16 mouse cellular contexts compared by ENCODE assay signal in the genomic region with DNA sequence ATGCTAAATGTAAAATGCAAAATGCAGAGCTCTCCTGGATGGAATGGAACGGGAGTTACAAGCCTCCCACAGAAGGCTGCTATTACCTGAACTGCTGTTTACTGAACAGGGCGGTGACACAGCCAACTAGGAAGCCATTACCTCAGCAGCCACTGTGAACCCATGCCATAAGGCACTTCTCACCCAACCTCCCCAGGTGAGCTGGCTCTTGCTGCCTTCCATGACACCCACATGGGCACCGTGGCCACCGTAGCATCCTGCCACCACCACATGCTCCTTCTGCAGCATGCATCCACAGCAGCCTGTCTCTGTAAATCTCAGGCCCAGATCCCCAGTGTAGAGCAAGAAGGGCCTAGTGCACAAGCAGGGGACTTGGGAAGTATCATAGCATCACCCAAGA.
A peak's percentile ranks its signal among the peaks of the same experiment; 100 is the strongest.
DNase-seq lines count a peak whose midpoint lies in the region; ATAC-seq lines count a peak whose summit lies in the region.
"Had no signal": no experiment of that assay in that cellular context is flagged by ENCODE, and none has a peak within 500 bp of the region (broad histone marks: within the 10 kb centered on the region; RNA-seq: fewer than 3 reads in every experiment).

No protein-coding gene starts in this region.

- no peak overlapping the region for H3K4me2 ChIP-seq in hindbrain, embryonic 14.5 days (replicated peaks)
- no peak overlapping the region for H3K4me2 ChIP-seq in hindbrain, embryonic 12.5 days (replicated peaks)
- no peak overlapping the region for H3K4me2 ChIP-seq in midbrain, embryonic 16.5 days (ENCODE audit: low read length)
- H3K4me2 ChIP-seq: heart, embryonic 13.5 days; kidney, embryonic 15.5 days; limb, embryonic 15.5 days; neural tube, embryonic 12.5 days had no signal

- ATAC-seq in hindbrain, embryonic 14.5 days (ENCODE audit: low FRiP score): no peak
- no peak for ATAC-seq in hindbrain, embryonic 12.5 days (ENCODE audit: low FRiP score)
- ATAC-seq in midbrain, embryonic 16.5 days: no peak
- ATAC-seq in megakaryocyte progenitor cell, adult 5-6 weeks (replicated peaks; ENCODE audit: poor library complexity): no peak
- ATAC-seq: forebrain, embryonic 14.5 days; intestine, embryonic 16.5 days had no signal

- no peak overlapping the region for H3K4me3 ChIP-seq in hindbrain, embryonic 14.5 days (replicated peaks; ENCODE audit: low read length)
- H3K4me3 ChIP-seq in hindbrain, embryonic 12.5 days: no peak overlapping the region
- no peak overlapping the region for H3K4me3 ChIP-seq in midbrain, embryonic 16.5 days (ENCODE audit: low read depth, low read length)
- H3K4me3 ChIP-seq: heart, embryonic 13.5 days; kidney, embryonic 15.5 days; limb, embryonic 15.5 days; neural tube, embryonic 12.5 days had no signal

- no peaks in the 10 kb centered on the region for H3K27me3 ChIP-seq in hindbrain, embryonic 14.5 days (ENCODE audit: control insufficient read depth, insufficient read depth, low read length)
- H3K27me3 ChIP-seq in hindbrain, embryonic 12.5 days: no peaks in the 10 kb centered on the region
- no peaks in the 10 kb centered on the region for H3K27me3 ChIP-seq in midbrain, embryonic 16.5 days (ENCODE audit: control insufficient read depth, insufficient read depth, low read depth, low read length)
- H3K27me3 ChIP-seq: neural tube, embryonic 12.5 days had no signal

- DNase-seq in hindbrain, embryonic 14.5 days (ENCODE audit: low spot score): no peak
- DNase-seq in cerebellum, adult 18-20 months: peak; percentile 29 to 34
- peak; percentile 34 for DNase-seq in cerebellum, adult 9-11 months
- DNase-seq in ovary, adult 18-20 months (ENCODE audit: low spot score): no peak
- DNase-seq: adrenal gland, postnatal 14 days; lung, postnatal 14 days; retina, postnatal 1 day had no signal

- H3K27ac ChIP-seq in hindbrain, embryonic 14.5 days: peak overlapping the region; percentile 64
- no peak overlapping the region for H3K27ac ChIP-seq in hindbrain, embryonic 12.5 days
- peak overlapping the region; percentile 59 for H3K27ac ChIP-seq in midbrain, embryonic 16.5 days (ENCODE audit: low read length)
- H3K27ac ChIP-seq: heart, embryonic 13.5 days; kidney, embryonic 15.5 days; limb, embryonic 15.5 days; neural tube, embryonic 12.5 days had no signal

- 0 out of 2 replicates have a peak, but pooled peaks cover 8% of the 10 kb centered on the region for H3K9me3 ChIP-seq in hindbrain, embryonic 14.5 days (ENCODE audit: control insufficient read depth, low read length)
- peaks cover 6% of the 10 kb centered on the region; the same call in 1 of the 2 replicates for H3K9me3 ChIP-seq in hindbrain, embryonic 12.5 days (replicated peaks)
- peaks cover 9% of the 10 kb centered on the region; the same call in 1 of the 2 replicates for H3K9me3 ChIP-seq in midbrain, embryonic 16.5 days (replicated peaks; ENCODE audit: control insufficient read depth, low read length, poor library complexity, severe bottlenecking)

- no peaks in the 10 kb centered on the region for H3K36me3 ChIP-seq in hindbrain, embryonic 14.5 days (replicated peaks; ENCODE audit: control insufficient read depth, insufficient read depth)
- peaks cover 5% of the 10 kb centered on the region; the same call in 1 of the 2 replicates for H3K36me3 ChIP-seq in hindbrain, embryonic 12.5 days
- H3K36me3 ChIP-seq in midbrain, embryonic 16.5 days (ENCODE audit: control insufficient read depth, insufficient read depth, low read length): no peaks in the 10 kb centered on the region
- H3K36me3 ChIP-seq: heart, embryonic 13.5 days; kidney, embryonic 15.5 days; limb, embryonic 15.5 days; neural tube, embryonic 12.5 days had no signal

- 74% methylated on average over 4 of the region's 4 CpGs for WGBS in hindbrain, embryonic 14.5 days
- WGBS in hindbrain, embryonic 12.5 days: 86% methylated on average over 4 of the region's 4 CpGs
- 75% methylated on average over 4 of the region's 4 CpGs for WGBS in midbrain, embryonic 16.5 days

- H3K9ac ChIP-seq in hindbrain, embryonic 14.5 days: no peak overlapping the region
- no peak overlapping the region for H3K9ac ChIP-seq in hindbrain, embryonic 12.5 days
- no peak overlapping the region for H3K9ac ChIP-seq in midbrain, embryonic 16.5 days (ENCODE audit: low read depth, low read length)
- H3K9ac ChIP-seq: heart, embryonic 13.5 days; kidney, embryonic 15.5 days; limb, embryonic 15.5 days; neural tube, embryonic 12.5 days had no signal

- peaks cover 5% of the 10 kb centered on the region; the same call in 1 of the 2 replicates for H3K4me1 ChIP-seq in hindbrain, embryonic 14.5 days (replicated peaks; ENCODE audit: control insufficient read depth, insufficient read depth, low read length)
- no peaks in the 10 kb centered on the region for H3K4me1 ChIP-seq in hindbrain, embryonic 12.5 days
- H3K4me1 ChIP-seq in midbrain, embryonic 16.5 days (ENCODE audit: control insufficient read depth, insufficient read depth, low read length): peaks cover 4% of the 10 kb centered on the region; the same call in 1 of the 2 replicates
- H3K4me1 ChIP-seq: kidney, embryonic 15.5 days had no signal

Comparison
In these comparisons a context has a peak if more than half of its experiments do, and no peak if none do; other contexts are left out.
1. DNase-seq: peak in cerebellum, adult 18-20 months (2 of 2) and cerebellum, adult 9-11 months (single experiment); none in hindbrain, embryonic 14.5 days (single experiment) and ovary, adult 18-20 months (single experiment).